Mouse (Mus musculus) hematopoietic multipotent progenitor cell, adult 10-12 weeks (in vitro differentiated cells): Measurements from ENCODE around the gene Vmn1r125. TPM values are rescaled to one million over a fixed set of nuclear protein-coding genes. Genes with fewer than 3 reads are reported as not detected.

Source experiments
- polyA plus RNA-seq: library from polyadenylated mRNA; stranded (reverse); fragments of >175 nt; gene quantifications from 2 replicates; pipeline ENCODE4 v1.2.3, GENCODE M21; 2012; ENCODE audit warnings: low replicate concordance

Vmn1r125 gene
- polyA plus RNA-seq: not detected in 2 replicates

DNA sequence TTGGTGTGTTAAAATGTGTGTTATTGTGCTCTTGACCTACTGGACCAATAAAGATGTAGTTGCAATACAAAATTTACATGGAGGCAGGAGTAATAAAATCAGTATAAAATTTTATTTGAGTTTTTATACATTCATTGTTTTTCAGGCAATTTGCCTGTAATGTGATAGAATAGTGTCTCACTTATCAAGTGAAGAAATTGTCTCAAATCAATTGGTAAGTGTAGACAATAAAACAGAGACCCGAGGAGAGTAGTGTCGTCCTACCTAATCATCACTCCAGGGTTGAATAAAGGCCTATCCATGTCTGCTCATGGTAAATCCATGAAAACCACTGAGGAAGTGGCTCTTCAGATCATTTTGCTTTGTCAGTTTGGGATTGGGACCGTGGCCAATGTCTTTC is at the start of gene Vmn1r125:
Vmn1r125 (plus strand) TSS at position 301 of the 400 bp plus-strand sequence.

DNA sequence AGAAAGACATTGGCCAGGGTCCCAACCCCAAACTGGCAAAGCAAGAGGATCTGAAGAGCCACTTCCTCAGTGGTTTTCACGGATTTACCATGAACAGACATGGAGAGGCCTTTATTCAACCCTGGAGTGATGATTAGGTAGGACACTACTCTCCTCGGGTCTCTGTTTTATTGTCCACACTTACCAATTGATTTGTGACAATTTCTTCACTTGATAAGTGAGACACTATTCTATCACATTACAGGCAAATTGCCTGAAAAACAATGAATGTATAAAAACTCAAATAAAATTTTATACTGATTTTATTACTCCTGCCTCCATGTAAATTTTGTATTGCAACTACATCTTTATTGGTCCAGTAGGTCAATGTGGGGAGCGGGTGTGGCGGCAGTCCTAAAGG is 11.5 kb upstream of the Vmn1r125 start, which contains the start of gene Vmn1r124:
Vmn1r124 (minus strand) TSS at position 101 of the 400 bp plus-strand sequence.

DNA sequence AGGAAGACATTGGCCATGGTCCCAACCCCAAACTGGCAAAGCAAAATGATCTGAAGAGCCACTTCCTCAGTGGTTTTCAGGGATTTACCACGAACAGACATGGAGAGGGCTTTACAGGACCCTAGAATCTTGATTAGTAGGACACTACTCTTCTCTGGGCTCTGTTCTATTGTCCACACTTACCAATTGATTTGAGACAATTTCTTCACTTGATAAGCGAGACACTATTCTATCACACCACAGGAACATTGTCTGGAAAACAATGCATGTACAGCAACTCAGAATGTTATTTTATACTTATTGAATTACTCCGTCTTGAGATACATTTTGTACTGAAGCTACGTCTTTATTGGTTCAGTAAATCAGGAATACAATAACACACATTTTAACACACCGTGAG is 29.4 kb downstream of the Vmn1r125 start, which contains the start of gene Vmn1r126:
Vmn1r126 (minus strand) TSS at position 101 of the 400 bp plus-strand sequence.

DNA sequence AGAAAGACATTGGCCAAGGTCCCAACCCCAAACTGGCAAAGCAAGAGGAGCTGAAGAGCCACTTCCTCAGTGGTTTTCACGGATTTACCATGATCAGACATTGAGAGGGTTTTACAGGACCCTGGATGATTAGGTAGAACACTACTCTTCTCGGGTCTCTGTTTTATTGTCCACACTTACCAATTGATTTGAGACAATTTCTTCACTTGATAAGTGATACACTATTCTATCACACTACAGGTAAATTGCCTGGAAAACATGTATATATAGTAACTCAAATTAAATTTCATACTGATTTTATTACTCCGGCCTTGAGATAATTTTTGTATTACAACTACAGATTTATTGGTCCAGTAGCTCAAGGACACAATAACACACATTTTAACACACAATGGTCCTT is 47.8 kb downstream of the Vmn1r125 start, which contains the start of gene Vmn1r127:
Vmn1r127 (minus strand) TSS at position 101 of the 400 bp plus-strand sequence.

Other genes with a start within 250 kb of the Vmn1r125 start
- not detected in 2 replicates for gene Vmn1r120, start 218.4 kb upstream of the Vmn1r125 start, polyA plus RNA-seq
- gene Vmn1r121, start 173.7 kb upstream of the Vmn1r125 start, polyA plus RNA-seq: not detected in 2 replicates
- not detected in 2 replicates for gene Vmn1r122, start 138.1 kb upstream of the Vmn1r125 start, polyA plus RNA-seq
- not detected in 2 replicates for gene Vmn1r123, start 110.0 kb upstream of the Vmn1r125 start, polyA plus RNA-seq
- gene Gm5157, start 81.8 kb upstream of the Vmn1r125 start, polyA plus RNA-seq: not detected in 2 replicates
- not detected in 2 replicates for gene Vmn1r124, start 11.6 kb upstream of the Vmn1r125 start, polyA plus RNA-seq
- gene Vmn1r126, start 29.3 kb downstream of the Vmn1r125 start, polyA plus RNA-seq: not detected in 2 replicates
- not detected in 2 replicates for gene Vmn1r127, start 47.7 kb downstream of the Vmn1r125 start, polyA plus RNA-seq
- not detected in 2 replicates for gene Vmn1r128, start 77.2 kb downstream of the Vmn1r125 start, polyA plus RNA-seq
- gene Vmn1r129, start 89.1 kb downstream of the Vmn1r125 start, polyA plus RNA-seq: not detected in 2 replicates
- gene Gm6882, start 160.6 kb downstream of the Vmn1r125 start, polyA plus RNA-seq: not detected in 2 replicates
- gene Vmn1r130, start 239.6 kb downstream of the Vmn1r125 start, polyA plus RNA-seq: not detected in 2 replicates